Mouse (Mus musculus): ENCODE data around the gene Aox4.

Aox4 gene

DNA sequence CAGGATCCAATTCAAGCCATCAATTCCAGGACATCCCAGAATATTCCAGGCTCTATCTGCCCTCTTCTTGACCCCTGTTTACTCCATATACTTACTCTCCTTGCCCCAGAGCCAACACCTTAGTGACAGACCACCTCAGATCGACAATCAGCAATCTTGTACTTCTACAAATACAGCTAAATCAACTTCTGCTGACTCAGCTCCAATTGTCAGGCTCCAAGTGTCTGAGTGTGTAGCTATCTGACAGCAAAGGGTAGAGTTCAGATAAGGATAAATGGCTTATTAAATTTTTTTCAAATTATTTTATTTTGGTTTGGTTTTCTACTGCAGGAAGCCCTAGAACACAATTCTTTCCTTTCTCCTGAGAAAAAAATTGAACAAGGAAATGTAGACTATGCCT lies 38.3 kb downstream of the Aox4 start:
- DNase-seq (ENCODE audit: low spot score), result no peak

DNA sequence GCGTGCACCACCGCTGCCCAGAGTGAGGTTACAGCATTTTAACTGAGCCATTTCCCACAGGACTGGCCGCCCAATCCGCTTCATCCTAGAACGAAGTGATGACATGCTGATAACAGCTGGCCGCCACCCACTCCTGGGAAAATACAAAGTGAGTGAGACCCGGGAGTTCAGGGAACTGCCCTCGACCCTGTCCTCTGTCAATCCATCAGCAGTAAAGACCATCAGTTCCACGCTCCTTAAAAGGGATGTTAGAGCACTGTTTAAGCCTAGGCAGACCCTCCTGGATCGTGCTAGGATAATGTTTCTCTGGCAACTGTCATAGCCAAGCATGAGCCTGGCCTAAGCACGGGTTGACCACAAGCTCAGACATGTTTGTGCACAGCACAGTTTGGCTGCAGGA lies 43.3 kb downstream of the Aox4 start:
- DNase-seq (ENCODE audit: low spot score), result no peak

DNA sequence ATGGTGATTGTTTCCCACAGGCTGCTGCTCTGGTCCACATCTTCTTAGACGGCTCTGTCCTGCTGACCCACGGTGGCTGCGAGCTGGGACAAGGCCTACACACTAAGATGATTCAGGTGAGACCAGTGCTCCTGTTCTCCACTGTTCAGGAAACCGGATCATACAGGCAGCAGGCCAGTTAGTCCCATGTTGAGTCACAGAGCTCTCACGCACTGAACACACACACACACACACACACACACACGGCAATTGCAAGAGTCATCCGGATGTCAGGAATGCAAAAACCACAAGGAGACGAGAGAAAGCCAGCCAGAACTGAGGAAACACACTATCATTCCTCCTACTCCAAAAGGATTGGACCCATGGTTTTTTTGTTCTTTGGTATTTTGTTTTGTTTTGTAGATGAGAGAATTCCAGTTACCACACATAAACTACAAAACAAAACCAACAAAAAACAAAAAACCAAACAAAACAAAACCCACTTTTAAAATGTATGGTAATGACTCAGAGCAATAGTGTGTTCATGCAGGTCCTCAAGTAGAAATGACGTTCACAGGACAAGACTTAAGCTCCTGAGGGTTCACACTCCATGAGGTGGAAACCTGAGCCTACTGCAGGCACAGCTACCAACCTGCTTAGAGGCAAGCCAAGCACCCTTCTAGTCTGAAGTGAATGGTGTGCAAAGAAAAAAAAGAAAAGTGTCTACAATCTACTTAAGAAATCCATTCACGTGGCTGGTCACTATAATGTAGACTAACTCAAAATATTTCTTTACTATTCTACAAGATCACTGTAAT lies 47.2 kb downstream of the Aox4 start:
- no peak for DNase-seq (ENCODE audit: low spot score)

DNA sequence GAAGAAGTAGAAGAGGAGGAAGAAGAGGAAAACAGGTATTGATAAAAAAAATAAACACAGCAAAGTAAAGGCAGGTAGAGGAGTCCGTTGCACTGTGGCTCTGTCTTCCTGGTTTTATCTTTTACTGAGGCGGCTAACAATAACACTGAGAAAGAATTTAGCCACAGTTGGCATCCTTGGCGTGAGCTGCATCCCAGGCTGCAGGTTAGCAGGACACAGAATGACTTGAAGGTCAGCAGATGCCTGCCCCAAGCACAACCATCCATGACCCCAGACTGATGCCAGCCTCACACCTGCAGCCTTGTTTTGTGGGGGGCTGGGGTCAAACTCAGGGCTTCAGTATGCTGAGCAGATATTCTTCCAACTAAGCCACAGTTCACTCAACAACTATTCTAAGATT lies 50.1 kb downstream of the Aox4 start:
- no peak for DNase-seq (ENCODE audit: low spot score)

DNA sequence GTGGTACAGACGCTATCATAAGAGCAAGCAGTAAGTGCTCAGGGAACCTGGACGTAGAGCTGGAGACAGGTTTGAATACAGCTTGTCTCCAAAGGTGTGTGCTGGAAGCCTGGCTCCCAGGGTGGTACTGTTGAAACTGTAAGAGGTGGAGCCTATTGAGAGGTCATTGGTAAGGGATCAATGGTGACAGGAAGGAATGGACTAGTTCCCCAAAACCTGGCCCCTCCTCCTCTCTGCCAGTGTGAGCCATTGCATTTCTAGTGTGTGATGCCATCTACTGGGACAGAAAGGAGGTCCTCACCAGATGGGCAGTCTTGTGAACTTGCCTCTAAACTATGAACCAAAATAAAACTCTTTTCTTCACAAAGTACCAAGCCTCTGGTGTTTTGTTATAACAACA lies 58.0 kb downstream of the Aox4 start:
- DNase-seq (ENCODE audit: low spot score), result no peak

DNA sequence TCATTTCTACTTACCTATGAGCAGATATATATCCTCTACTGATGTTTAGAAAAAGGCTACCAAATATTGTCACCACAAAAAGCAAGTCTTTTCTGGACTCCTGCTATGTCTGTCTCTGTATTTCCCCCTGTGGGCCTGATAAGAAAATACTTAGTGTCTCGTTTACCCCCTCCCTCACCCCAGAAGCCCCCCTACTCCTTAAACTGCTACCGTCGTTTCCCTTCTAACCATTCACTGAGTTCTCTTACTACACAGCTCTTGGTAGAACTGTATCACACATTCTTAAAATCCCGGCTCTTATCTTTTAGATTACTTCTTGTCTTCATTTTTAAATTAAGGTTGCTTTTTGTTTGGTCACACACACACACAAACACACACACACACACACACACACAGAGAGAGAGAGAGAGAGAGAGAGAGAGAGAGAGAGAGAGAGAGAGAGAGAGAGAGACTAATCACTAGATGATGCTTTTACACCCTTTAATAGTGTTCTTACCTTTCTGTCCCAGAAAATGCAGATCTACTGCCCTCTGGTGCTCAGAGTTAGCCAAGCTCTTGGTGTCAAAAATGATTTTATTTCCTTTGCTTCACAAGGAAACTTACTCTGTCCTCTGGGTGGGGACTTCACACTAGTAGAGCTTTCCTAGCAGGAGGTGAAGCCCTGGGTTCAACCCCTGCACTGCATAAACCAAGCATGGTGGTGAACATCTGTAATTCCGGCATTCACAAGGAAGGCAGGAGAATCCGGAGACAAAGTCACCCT lies 60.8 kb downstream of the Aox4 start:
- DNase-seq (ENCODE audit: low spot score), result no peak

DNA sequence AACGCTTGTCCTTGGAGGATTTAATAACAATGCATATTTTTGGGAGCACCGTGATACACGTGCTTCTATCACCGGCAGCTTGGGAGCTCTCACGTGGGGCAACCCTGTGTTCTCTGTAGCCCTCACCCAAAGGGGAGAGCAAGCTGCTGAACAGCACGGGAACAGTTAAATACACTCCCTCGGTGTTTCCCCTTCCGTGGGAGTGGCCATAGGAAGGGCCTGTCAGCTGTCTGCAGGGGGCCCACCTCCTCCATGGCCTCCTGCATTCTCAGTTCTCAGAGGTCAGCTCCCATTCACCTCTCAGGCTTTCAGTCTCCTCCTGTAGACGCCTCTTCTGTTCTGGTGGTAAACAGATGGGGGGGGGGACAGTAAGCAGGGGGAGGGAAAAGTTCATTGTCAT lies 65.7 kb downstream of the Aox4 start:
- DNase-seq (ENCODE audit: low spot score), result no peak

DNA sequence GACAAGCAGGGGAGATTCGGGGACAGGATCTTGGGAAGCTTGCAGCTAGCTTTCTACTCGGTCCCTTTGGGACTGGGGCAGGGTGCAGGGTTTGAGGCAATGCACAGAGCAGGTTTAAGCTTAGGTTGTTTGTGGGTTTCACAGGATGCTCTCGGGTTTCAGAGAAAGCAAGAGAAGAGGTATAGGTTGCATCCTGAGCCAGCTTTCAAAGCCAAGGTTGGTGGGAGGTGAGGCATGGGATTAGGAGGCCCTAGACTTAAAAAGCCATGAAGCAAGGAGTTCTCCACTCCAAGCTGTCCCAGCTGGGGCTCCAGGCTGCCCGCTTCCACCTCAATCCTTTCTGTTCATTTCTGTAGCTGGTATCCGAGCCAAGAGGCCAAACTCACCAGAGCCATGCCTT lies 67.8 kb downstream of the Aox4 start, which contains the start of gene Aox2:
Aox2 (plus strand) TSS at position 301 of the 400 bp plus-strand sequence.
- no peak for DNase-seq (ENCODE audit: low spot score)

DNA sequence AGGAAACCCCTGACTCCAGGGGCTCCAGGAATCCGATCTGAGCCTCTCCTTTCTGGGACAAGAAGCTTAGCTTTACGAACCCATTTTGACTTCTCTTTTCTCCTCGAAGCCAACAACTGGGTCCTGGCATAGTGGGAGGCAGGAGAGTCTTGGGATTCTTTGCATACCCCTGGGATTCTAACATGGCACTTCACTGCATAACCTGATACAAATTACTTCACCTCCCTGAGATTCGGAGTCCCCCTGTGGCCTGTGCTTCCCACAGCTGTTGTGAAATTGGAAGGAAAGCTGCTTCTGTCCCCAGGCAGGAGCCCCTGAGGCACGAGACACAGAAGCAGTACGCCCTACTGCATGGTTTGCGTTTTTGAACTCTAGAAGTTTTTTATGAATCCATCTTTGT lies 68.3 kb downstream of the Aox4 start:
- DNase-seq (ENCODE audit: low spot score), result no peak

DNA sequence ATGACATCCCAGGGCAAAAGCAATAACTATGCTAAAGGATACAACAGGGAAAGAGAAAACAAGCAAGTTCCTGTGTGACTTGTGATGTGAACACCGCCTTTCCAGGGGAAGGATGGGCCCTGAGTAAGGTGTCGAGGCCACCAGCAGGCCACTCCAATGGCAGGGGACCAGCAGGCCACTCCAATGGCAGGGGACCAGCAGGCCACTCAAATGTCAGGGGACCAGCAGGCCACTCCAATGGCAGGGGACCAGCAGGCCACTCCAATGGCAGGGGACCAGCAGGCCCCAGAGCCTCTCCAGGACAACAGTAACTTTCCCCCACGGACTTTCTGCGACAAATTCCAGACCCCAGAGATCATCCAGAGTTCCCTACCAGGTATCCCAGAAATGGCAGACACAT lies 70.2 kb downstream of the Aox4 start:
- no peak for DNase-seq (ENCODE audit: low spot score)

DNA sequence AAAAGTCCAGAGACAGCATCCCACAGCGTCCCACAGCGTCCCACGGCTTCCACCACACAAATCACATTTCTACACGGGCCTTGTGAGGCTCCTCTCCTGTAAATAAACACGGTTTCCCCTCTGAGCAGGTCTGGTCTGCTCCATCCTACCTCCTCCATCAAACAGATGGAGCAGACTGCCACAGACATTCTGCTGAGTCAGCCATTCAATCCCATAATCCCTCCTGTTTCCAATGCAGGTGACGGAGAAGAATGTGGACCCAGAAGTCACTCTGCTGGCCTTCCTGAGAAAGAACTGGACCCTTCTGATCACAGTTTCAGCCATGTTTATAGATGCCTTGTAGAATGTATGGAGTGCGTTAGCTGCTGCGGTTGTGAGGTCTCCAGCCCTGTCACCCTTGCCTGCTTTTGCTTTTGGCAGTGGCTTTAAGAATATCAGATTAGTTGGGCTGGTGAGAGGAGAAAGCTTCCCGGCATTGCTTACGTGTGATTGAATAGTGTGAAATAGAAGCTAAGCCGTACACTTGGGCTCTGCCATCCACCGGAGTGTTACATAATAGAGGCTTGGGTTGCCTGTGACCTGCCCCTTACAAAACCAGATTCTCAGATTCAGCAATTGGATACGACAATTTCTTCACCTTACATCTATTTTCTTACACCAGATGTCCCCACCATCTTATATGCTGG lies 70.9 kb downstream of the Aox4 start:
- DNase-seq (ENCODE audit: low spot score), result no peak

DNA sequence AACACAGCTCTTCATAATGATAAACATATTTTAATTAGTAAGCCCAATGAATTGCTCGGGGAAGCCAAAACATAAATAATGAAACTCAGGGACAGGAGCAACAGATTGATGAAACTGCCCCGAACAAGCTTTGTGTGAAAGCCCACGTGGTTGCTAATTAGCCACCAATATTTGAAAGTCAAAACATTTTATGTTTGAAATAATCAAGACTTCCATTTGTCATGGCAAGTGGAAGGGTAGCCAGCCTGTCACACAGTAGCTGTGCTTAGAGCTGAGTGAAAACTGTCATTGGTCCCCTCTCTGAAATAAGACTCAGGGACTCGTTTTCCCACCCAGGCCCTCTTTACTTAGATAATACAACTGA lies 71.4 kb downstream of the Aox4 start:
- DNase-seq (ENCODE audit: low spot score), result no peak

DNA sequence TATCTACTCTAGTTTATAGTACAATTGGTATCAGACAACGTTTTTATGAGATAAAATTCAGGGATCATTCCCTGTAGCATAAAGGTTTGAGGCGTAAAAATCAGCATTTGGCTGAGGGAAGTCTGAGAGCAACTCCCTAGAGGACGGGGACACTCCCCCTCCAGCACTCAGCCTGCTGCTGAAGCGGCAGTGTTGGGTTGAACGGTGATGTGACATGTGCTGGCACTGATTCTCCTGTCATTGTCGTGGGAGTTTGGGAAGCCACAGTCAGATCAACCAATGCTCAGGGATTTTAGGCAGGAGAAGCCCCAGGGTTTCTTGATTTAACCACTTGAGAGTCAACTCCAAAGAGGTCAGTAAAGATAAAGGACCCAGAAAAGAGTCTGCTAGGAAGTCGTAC lies 74.3 kb downstream of the Aox4 start:
- no peak for DNase-seq (ENCODE audit: low spot score)

DNA sequence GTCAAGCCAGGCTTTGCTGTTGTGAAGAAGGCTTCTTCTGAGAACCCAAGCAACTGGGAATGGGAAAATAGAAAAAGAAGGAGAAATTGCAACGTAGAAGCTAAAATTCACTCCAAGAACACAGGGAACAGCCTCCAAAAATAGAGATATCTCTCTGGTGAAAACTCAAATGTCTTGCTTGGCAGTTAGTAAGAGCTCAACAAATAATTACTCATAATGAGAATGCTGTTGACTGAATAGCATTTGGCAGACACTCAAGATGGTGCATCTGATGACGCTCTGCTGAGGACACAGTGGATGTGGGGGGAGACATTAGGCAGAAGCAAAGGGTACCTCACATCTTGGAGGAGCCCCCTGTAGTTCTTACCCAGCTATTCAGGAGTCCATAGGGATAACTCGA lies 77.9 kb downstream of the Aox4 start:
- no peak for DNase-seq (ENCODE audit: low spot score)

DNA sequence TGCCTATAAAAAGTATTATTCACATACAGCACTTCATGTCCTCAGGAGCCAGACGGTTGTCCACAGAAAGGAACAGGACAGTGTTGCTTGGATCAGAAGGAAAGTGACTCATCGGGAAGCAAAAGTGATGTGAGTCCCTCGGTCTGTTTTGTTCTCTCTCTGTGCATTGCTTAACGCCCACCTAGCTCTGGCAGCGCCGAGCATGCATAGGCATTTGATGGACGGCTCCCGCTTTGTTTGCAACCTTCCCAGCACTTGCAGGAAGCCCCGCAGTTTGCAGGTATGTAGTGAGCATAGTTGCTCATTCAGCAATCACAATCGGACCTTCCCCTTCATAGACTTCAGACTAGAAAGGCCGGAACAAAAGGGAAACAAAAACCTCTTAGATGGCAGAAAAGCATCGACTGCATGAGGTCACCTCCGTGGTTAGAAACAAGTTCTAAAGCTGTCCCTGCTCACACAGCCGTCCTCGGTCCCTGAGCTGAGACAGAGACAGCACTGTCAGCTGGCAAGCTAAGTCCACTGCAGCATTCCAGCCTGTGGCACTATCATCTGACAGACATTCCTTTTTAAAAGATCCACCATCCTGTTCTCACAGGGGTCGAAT lies 79.8 kb downstream of the Aox4 start:
- DNase-seq (ENCODE audit: low spot score), result no peak

DNA sequence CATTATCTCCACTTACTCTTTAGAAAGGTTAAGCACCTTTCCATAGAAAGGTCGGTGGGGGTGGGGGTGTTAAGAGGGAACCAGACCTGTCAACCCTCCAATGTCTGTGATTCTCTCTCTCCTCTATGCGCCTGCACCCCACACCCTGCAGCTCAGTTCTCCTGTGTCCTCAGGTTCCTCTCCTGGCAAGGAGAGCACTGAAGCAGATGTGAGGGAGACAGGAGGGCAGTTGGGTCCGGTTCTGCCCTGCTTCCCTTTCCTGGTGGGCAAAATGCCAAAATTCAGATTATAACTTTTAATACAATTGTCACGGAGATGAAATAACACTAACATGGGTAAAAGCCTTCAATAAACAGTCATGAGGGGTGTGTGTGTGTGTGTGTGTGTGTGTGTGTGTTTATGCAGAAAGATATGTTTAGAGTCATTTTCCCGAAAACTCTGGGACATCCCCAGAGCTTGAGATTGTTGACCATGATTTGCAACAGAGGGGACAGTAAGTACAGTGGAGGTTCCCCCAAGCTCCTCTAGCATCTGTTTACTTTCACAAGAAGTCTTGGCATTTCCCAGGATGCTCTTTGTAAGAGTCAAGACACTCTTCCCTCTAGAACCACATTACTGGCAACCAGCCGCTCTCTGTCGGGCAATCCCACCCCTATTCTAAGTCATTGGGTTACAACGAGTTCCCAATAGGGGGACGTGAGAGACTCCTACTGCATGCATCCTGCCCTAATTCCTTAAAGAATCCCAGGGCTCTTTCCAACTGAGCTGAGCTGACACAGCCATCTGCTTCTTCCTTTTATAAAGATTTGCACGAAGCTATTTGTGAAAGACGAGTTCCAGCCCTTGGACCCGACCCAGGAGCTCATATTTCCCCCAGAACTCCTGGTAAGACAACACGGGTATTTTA lies 81.5 kb downstream of the Aox4 start:
- DNase-seq (ENCODE audit: low spot score), result no peak

DNA sequence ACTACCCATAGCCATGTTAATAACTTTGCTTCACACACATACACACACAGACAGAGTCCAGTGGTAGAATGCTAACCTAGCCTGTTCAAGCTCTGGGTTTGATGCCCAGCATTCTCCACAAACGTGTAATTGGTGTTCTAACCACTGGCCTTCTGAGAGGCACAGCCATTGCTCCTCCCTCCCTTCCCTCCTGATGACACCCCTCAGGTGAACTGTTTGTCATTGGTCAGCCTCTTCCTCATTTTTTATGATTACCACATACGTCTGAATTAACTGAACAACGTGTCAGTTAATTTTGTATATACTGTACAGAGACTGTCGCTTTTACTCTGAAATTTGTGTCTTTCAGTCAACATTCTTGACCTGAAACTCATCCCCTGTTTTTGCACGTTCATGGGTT lies 84.5 kb downstream of the Aox4 start:
- no peak for DNase-seq (ENCODE audit: low spot score)

DNA sequence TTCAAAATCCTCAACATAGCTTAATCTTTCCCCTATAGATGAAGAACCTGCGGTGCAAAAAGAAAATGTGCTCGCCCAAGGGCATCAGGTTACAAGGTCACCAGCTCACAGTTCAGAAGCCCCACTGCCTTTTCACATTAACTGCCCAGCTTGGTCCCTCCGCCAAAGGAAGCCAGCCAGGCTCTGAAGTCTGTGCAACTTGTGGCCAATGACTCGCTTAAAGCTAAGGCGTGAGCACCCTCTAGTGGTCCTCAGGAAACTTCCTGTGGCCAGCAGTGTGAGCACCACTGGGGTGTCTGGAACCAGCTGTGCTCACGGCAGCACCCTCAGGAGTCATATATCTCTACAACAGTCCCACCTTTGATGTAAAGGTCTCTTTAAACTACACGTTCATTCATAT lies 86.1 kb downstream of the Aox4 start:
- peak; percentile 35 for DNase-seq (ENCODE audit: low spot score)

DNA sequence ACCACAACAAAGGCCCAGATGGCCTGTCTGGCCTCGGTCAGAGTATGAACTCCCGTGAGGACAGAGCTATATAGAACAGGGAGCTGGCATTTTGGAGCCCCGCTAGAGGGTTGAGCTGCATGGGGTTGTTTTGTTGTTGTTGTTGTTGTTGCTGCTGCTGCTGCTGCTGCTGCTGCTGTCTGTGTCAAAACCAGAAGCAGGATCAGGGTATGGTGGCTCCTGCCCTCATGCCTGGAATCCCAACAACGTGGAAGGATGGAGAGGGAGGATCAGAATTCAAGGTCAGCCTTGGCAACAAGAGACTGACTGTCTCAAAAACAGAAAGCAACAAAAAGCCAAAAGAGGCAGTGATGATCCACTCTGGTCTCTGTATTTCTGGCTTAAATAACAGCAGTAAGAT lies 86.6 kb downstream of the Aox4 start:
- no peak for DNase-seq (ENCODE audit: low spot score)

DNA sequence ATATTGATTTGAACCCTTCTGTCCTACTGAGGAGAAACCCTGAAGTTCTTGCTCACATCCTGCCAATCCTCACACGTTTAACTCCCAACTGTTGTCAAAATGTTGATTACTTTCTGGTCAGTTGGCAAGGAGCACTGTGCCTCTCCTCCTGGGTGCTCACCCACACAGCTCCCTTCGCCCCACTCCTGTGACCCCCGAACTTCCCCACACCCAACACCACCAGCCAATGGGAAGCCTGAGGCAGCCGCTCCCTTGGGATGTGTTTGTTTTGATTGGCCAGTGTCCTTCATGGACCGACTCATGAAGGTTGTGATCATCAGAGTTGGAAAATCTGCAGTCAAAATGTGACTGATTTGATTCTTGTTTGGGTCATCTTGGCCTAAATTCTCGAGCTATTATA lies 88.2 kb downstream of the Aox4 start:
- no peak for DNase-seq (ENCODE audit: low spot score)

DNA sequence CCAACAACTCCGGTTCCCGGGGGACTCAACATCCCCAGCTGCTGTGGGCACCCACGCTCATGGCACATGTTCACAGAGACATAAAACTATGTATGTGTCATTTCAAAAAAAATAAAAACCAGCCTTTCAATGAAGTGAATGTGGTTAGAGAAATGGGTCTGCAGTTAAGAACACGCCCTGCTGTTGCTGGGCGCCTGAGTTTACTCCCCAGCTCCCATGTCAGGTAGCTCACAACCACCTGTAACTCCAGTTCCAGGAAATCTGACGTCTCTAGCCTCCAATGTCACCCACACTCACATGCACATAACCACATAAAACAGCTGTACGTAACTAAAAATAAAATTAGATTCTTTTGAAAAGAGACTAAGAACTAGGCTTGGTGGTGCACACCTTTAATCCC lies 90.9 kb downstream of the Aox4 start:
- DNase-seq (ENCODE audit: low spot score), result no peak

DNA sequence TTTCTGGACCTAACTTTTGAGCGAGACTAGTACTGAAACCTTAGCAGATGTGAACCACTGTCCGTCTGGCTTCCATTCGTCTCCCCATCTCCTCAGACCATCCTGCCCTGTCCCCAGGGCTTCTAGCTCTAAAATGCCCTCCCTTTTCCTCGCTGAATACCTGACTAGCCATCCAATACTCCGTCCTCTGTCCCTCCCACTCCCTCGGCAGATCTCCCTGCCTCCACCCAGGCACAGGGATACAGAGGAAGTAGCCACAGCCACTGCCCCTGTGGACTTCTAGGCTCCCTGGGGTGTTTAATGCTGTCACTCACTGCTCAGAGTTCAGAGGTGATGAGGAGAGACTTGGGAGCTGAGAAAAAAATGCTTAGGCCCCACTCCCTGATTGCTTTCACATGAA lies 91.8 kb downstream of the Aox4 start:
- DNase-seq (ENCODE audit: low spot score), result no peak
